Mouse (Mus musculus) activated CD4-positive, CD25-positive, alpha-beta regulatory T cell, adult 9 weeks (primary cell): Measurements from ENCODE around the gene Krt88. TPM values are rescaled to one million over a fixed set of nuclear protein-coding genes. Genes with fewer than 3 reads are reported as not detected.

Experiments
- polyA plus RNA-seq: library from polyadenylated mRNA; unstranded; fragments of 100-300 nt; shearing (Covaris generic); gene quantifications from one replicate; pipeline ENCODE4 v1.2.1, GENCODE M21; 2017

Gene Krt88
- not detected for polyA plus RNA-seq

DNA sequence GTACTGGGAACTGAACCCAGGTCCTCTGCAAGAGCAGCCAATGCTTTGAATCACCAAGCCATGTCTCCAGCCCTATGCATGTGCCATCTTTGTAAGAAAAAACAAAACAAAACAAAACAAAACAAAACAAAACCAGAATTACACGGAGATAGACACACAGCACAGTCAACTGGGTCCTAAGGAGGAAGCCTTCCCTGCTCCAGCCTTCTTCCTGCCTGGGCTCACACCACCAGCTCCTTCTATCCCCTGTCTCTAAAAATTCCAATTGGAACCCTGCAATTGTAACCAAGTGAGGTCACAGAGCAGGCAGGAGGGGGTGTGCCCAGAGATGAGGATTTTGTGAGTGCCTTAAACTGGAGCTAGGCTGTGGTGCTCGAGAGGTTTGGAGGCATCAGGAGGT is at the start of gene Krt88:
Gene Krt88 (plus strand): TSS at position 301 of the 400 bp plus-strand sequence.

DNA sequence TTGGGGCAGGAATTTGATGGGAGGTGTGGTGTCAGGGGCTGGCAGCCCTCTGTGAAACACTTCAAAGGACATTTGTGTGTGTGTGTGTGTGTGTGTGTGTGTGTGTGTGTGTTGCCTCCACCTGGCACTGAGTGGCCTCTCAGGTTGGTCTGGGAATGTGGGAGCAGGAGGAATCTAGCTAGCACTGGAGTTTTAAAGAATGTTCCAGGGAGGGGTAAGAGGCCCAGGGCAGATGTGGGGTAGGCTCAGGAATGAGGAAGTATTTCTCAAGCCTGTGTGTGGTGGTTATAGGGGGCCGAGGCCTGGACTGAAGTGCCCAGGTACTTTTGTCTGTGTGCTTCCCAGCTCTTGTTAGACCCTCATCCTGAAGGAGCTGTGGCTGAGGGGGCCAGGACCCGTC is 36.8 kb upstream of the Krt88 start, which contains the start of gene Krt7:
Gene Krt7 (plus strand): TSS at position 269 of the 400 bp plus-strand sequence.

DNA sequence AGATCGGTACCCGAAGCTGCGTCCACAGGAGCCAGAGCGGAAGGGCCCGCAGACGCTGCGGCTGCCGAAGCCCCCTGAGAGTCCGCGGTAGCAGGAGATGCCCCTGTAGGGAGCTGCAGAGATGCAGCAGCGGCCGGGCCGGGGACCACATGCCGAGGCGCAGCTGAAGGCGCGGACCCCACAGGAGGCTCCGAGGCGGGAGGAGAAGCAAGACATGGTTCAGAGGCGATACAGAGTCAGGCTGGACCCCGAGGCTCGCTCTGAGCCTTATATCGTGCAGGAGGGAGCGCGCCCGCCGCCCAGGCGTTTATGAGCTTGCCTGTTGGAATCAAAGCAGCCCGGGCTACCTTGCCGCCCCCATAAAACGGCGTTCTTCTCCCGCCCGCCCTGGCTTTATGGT is 9.0 kb upstream of the Krt88 start, which contains the start of gene Krt87:
Gene Krt87 (minus strand): TSS at position 250 of the 400 bp plus-strand sequence.

DNA sequence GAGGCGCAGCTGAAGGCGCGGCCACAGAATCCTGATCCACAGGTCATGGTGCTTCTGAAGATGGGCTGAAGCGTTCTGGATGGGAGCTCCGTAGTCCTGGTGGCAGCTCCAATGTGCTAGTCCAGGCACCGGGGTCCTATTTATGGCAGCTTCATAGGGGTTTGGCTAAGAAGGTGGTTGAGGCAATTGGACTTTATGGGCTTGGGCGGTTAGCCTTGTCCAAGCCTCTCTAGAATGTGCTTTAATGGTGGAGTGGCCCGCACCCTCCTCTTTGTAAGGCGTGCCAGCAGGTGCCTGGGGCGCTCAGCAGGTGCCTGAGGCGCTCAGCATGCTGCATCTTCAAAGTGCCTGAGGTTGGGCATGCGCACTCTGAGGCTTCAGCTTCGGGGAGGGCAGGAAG is 16.1 kb downstream of the Krt88 start, which contains the start of gene Krt81:
Gene Krt81 (minus strand): TSS at position 101 of the 400 bp plus-strand sequence.

DNA sequence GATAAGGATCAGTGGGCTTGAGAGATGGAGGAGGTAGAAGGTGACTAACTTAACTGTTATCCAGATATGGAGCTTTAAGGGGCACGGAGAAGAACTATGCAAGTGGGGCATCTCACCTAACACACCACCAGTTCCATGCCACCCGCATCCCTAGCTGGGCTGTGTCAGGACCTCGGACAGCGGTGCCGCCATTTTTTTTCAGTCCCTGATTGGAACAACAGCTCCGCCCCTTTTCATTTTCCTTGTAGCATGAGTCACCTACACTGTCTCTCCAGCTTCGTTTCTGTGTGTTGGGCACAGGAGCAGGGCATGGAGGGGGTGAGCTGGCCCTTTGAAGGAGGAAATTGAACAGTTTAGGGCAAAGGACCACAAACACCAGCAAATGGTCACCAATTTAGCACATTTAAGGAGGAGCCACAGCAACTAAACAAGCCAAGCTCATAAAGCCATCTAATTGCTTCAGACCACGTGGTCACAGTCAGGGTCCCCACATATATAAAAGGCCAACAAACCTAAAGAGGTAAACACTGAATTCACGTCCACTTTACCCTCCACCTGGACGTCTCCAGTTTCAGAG is 25.5 kb downstream of the Krt88 start, which contains the start of gene Krt86:
Gene Krt86 (plus strand): TSS at position 527 of the 577 bp plus-strand sequence.

DNA sequence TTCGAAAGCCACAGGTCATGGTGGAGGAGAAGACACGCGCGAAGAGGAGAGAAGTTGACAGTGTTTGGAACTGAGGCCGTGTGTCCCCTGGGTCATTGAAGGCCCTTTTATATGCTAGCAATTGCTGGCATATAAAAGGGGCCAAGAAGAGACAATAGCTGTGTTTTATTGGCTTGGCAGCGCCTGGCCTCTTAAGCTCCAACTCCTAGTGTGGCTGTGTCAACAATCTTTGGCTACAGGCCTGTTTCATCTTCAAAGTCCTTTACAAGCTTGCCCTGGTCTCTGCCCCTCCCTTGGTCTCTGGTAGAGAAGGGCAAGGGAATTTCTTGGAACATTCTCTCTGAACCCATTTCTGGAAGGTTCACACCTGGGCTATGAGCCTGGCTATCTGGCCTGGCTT is 43.9 kb downstream of the Krt88 start, which contains the start of gene Krt83:
Gene Krt83 (minus strand): TSS at position 82 of the 400 bp plus-strand sequence.

Other genes starting within 250 kb of the Krt88 start
- not detected for gene Grasp, start 223.6 kb upstream of the Krt88 start, polyA plus RNA-seq
- 133 TPM for gene Nr4a1, start 193.5 kb upstream of the Krt88 start, polyA plus RNA-seq
- 73.2 TPM for gene Atg101, start 163.5 kb upstream of the Krt88 start, polyA plus RNA-seq
- 0.24 TPM for gene 6030408B16Rik, start 154.5 kb upstream of the Krt88 start, polyA plus RNA-seq
- 0.10 TPM for gene Krt80, start 77.6 kb upstream of the Krt88 start, polyA plus RNA-seq
- not detected for gene Krt7, start 36.7 kb upstream of the Krt88 start, polyA plus RNA-seq
- gene Krt87, start 8.9 kb upstream of the Krt88 start, polyA plus RNA-seq, result 0.44 TPM
- gene Krt81, start 16.0 kb downstream of the Krt88 start, polyA plus RNA-seq, result not detected
- not detected for gene Krt86, start 25.7 kb downstream of the Krt88 start, polyA plus RNA-seq
- 5.7 TPM for gene Krt83, start 43.8 kb downstream of the Krt88 start, polyA plus RNA-seq
- gene Gm49425, start 69.5 kb downstream of the Krt88 start, polyA plus RNA-seq, result not detected
- gene Krt84, start 85.1 kb downstream of the Krt88 start, polyA plus RNA-seq, result not detected
- not detected for gene Krt82, start 102.9 kb downstream of the Krt88 start, polyA plus RNA-seq
- not detected for gene Krt90, start 115.2 kb downstream of the Krt88 start, polyA plus RNA-seq
- not detected for gene Krt75, start 126.2 kb downstream of the Krt88 start, polyA plus RNA-seq
- gene Gm5414, start 180.4 kb downstream of the Krt88 start, polyA plus RNA-seq, result not detected
- not detected for gene Gm5478, start 199.6 kb downstream of the Krt88 start, polyA plus RNA-seq
- not detected for gene Krt6b, start 232.5 kb downstream of the Krt88 start, polyA plus RNA-seq
- not detected for gene Krt6a, start 246.6 kb downstream of the Krt88 start, polyA plus RNA-seq